Mouse (Mus musculus) brain, adult 2 months (tissue): ENCODE results near the gene Fam50a.
A peak's percentile ranks its signal among the peaks of the same experiment; 100 is the strongest.

ENCODE experiments used
- DNase-seq: peaks from one replicate; pipeline ENCODE4 v3.0.0; 2011; ENCODE audit warnings: low read depth, low spot score

The Fam50a gene

DNA sequence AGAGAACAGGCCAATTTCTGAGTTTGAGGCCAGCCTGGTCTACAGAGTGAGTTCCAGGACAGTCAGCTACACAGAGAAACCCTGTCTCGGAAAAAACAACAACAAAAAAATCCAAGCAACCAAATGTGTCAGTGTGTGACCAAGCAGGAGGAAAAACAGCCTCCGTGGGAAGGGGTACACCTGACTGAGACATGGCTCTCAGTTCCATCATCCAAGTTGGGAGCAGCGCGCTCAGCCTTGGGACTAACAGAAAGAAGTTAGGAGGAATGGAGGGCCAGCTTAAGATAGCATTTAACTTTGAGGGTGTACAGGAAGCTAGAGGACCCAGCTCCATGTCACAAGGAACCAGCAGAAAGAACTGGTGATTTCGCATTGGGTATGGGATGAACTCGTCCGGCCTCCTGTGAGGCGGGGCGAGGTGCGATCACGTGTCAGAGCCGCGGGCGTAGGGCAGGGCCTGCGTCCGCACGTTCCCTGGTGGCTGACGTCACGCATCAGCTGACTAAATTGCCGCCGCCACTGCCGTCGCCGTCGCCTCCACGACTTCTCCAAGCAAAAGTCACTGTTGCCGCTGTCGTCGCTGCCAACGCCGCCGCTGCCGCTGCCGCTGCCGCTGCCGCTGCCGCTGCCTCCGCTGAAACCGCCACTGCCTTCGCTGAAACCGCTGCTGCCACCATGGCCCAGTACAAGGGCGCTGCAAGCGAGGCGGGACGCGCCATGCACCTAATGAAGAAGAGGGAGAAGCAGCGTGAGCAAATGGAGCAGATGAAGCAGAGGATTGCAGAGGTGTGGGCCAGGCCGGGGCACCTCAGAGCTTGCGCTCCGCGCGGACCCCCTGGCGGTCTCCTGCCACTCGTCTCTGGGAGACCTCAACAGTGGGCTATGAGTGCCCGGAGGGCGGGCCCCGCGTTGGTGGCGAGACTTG lies at the start of gene Fam50a:
Gene Fam50a, plus strand, starts transcription at position 494 of the 925 bp plus-strand sequence.
- DNase-seq, result peak; percentile 97

- peak; percentile 65 for DNase-seq
These were observed 43.1 kb upstream of the Fam50a start for GRCm38 (mm10) chrX:74269736-74270061.

GRCm38 (mm10) chrX:74270062-74270901 lies 42.6 kb upstream of the Fam50a start, which contains the start of gene Rpl10:
Rpl10 (plus strand) TSS chrX:74270812.
- peak; percentile 99 for DNase-seq

DNA sequence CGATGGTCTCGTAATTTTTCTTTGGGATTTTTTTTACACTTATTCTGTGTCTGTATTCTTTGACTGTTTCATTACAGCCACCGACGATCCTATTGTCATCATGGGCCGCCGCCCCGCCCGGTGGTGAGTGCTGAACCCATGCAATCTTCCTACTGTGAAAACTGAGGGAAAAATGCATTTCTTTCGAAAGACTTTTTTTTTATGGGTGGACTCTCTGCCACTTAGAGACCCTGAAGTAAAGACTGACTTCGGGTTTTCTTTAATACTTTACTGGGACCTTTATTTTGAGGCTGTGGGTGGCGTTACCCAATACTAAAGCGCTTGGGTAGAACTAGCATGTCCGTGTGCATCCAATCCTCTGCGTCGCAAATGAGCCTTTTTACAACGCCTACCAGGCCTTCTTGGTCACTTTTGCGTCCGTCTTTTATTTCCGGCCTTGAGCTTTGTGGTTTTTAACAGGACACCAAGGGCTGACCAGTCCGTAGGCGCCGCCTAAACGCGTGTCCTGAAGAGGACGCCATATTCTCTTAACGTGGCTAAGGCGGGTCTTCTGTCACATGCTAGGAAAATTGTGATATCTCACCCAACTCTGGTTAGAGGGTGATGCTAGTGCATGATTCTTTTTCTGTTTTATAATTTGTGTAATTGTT lies 41.8 kb upstream of the Fam50a start:
- peak; percentile 50 for DNase-seq

GRCm38 (mm10) chrX:74273422-74274322 lies 39.2 kb upstream of the Fam50a start:
- DNase-seq, result no peak

- no peak for DNase-seq
These were observed 34.9 kb upstream of the Fam50a start for GRCm38 (mm10) chrX:74277916-74278315.

GRCm38 (mm10) chrX:74281041-74281731 lies 31.6 kb upstream of the Fam50a start:
- no peak for DNase-seq

GRCm38 (mm10) chrX:74281732-74282394 lies 31.0 kb upstream of the Fam50a start, which contains the start of the genes Taz and Dnase1l1:
Taz (plus strand) TSS chrX:74281912.
Dnase1l1 (minus strand) TSS chrX:74282337.
- DNase-seq, result peak; percentile 88

- DNase-seq, result peak; percentile 96
These were observed 30.3 kb upstream of the Fam50a start for GRCm38 (mm10) chrX:74282395-74283091.

- DNase-seq, result no peak
These were observed 29.8 kb upstream of the Fam50a start for GRCm38 (mm10) chrX:74283092-74283437.

DNA sequence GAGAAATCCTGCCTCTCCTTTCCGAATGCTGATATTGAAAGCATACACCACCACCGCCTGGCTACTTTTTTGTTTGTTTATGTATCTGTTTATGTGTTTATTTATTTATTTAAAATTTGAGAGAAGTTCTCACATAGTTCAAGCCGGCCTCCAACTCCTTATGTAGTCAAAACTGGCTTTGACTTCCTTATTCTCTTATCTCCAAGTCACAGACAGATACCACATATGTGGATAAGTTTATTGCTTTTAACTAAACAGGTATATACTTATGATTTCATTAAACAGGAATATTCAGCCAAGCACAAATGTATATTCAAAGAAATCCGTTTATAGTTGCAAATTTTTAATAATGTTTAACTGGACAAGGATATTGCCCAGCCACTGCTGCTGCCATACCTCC lies 19.4 kb upstream of the Fam50a start:
- DNase-seq, result no peak

DNA sequence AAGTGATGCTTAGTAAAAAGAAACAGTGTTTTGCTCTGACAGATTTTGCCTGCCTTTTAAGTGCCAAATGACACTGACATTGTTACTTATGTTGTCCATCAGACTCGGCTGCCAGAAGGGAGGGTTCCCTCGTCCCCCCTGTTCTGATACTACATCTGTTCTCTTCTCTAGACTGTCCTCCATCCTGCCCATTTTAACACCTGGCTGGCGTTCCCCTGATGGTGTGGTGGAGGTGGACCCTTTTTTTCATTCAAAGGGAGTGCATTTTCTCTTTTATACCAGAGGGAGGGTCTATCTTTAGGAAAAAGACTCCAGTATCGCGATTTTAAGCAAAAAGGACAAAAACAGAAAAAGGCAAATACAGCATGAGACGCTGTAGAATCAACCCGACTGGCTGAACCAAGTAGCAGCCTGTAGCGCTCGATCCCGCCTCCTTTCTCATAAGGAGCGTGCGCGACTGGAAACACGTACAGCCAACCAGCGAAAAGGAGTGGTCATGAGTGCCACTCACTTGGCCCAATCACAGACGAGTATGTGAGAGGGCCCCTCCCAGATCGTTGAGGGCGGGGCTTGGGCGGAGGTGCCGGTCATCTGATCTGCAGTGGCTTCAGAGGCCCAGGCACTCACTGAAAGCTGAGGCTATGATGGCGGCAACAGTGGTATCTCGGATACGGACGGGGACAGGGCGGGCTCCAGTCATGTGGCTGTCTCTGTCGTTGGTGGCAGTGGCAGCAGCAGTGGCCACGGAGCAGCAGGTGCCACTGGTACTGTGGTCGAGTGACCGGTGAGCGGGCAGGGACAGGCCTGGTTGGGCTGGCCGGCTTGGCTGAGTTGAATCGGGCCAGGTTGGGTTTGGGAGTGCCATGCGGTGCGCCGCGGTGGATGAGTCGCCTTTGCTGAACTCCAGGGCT lies 16.0 kb upstream of the Fam50a start, which contains the start of gene Atp6ap1:
Gene Atp6ap1, plus strand, starts transcription at position 560 of the 911 bp plus-strand sequence.
- DNase-seq, result peak; percentile 98

DNA sequence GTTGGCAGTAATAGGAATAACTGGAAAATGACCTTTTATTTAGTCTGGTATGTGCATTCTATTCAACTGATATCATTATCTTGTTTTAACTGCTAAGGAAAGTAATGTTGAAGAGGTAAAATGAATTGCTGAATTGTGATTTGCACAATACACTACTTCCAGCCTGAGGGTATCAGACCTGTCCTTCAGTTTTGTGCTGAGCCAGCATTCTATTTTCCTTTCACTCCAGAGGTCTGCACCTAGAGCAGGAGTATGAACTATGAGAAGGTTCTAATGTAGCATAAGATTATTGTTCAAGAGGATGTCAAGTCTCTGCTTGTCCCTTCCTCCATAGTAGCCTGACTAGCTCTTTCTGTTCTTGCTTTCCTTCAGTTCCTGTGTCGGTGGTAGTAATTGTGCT lies 14.5 kb upstream of the Fam50a start:
- no peak for DNase-seq

DNA sequence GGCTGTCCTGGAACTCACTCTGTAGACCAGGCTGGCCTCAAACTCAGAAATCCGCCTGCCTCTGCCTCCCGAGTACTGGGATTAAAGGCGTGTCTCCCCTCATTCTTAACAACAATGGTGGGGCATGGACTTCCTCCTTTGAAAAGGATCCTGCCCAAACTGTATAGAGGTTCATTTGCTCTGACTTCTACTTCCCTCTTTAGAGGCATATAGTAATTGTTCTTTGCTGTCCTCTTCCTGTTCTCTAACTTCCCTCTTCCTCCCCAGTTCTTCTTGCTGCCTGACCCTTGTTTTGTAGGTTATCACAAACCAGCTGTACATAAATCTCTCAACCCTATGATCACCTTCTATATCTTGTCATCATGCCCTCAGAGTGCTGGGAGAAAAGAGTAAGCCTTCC lies 13.1 kb upstream of the Fam50a start:
- DNase-seq, result no peak

DNA sequence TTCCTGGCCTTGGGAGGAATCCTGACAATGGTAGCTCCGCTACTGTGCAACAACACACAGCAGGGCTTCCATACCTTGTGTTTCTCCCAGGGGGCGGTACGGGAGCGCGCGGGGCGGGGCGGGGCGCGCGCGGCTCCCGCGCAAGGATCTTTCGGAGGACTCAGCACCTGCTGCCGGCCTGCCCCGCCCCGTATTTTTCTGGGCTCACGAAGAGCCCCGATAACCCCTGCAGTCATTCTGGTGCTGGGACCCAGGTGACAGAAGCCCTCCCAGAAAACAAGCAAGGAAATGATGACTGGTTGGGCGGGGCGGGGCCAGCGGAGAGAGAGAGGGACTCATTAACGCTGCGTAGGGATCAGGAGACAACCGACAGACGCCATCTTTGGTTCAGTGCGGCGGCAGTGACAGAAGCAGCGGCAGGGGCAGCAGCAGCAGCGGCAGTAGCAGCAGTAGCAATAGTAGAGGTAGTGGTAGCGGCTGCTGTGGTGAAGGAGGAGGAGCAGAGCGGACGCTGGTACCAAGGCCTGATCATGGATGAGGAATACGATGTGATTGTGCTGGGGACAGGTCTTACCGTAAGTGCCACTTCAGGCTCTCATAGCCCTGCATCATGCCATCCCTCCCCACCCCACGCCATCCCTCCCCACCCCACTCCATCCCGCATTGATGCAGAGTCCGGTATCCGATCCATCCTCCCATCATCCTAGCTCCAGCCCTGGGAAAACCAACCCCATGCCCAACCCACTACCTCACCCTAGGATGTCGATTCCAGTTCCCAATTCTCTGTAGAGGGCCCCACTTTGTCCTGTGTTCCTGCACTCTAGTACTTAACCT lies 7.7 kb upstream of the Fam50a start, which contains the start of gene Gdi1:
Gene Gdi1, plus strand, starts transcription at position 132 of the 834 bp plus-strand sequence.
- peak; percentile 85 for DNase-seq

DNA sequence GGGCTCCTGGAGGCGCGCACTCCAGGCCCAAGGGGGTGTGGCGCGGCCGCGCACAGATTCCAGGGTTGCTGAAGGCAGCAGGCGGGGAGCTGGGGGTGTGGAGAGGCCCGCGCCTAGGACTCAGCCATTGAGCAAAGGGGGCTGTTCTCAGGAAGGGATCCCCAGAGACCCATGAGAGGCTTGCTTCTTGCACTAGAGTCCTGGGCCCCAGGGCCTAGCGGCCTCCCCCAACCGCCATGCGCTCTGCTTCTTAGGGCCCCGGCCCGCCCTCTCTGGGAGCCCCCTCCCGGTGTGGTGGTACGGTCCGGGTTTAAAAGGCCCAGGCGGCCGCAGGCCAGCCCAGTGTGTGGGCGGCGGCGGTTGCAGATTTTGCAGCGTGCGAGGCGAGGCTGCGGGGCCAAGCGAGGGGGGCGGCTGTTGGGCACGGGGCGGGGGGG lies 15.9 kb downstream of the Fam50a start, which contains the start of gene Plxna3:
Gene Plxna3, plus strand, starts transcription at position 342 of the 437 bp plus-strand sequence.
- peak; percentile 75 for DNase-seq

DNA sequence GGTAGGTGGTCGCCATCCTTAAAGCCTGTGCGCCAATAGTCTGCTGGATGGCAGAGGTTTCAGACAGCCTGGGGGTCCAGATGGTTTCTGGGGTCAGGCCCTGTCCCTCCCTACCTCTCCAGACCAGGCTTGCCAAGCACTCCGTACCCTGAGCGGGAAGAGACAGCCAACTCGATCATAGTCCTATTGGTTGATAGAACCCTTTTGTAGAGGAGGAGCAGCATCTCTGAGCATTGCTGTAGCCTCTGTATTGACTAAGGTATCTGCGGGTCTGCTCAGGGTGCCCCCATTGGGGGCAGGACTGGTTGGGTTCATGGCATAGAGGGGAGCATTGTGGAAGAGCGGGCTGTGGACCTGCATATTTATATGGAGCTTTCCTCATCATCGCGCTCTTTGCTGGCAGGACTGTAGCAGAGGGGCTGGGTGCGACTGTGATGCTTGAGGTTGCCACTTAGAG lies 16.4 kb downstream of the Fam50a start:
- no peak for DNase-seq
